Mouse (Mus musculus) forebrain, embryonic 11.5 days (tissue): ENCODE measurements around the gene Nrxn3. TPM values are rescaled to one million over a fixed set of nuclear protein-coding genes. Genes with fewer than 3 reads are reported as not detected.

Experiments used
- ATAC-seq: fragments of 200-750 bp; cut with Nextera tagmentation; replicated peaks from 2 replicates; pipeline ENCODE4 v1.8.0; 2017; ENCODE audit warnings: moderate TSS enrichment; ENCODE audit not compliant: low FRiP score
- DNase-seq: peaks from one replicate; pipeline ENCODE4 v3.0.0-alpha.2; 2017; ENCODE audit warnings: low spot score
- H3K27ac ChIP-seq: fragments of 300-500 bp; sonication (generic); 2 replicates; pipeline ENCODE4 v1.5.1; 2014; ENCODE audit warnings: low read depth, low read length
- H3K27me3 ChIP-seq: fragments of 300-500 bp; sonication (generic); 2 replicates; pipeline ENCODE4 v1.6.1; 2014; ENCODE audit warnings: mild to moderate bottlenecking, low read length, mixed read lengths; ENCODE audit not compliant: control insufficient read depth, insufficient read depth
- H3K36me3 ChIP-seq: fragments of 300-500 bp; sonication (generic); 2 replicates; pipeline ENCODE4 v1.6.1; 2014; ENCODE audit warnings: mild to moderate bottlenecking, low read length, moderate library complexity, mixed read lengths; ENCODE audit not compliant: control insufficient read depth, insufficient read depth
- H3K4me1 ChIP-seq: fragments of 300-500 bp; sonication (generic); replicated peaks from 2 replicates; pipeline ENCODE4 v1.6.1; 2014; ENCODE audit warnings: low read length, mixed read lengths; ENCODE audit not compliant: control insufficient read depth, insufficient read depth
- H3K4me2 ChIP-seq: fragments of 300-500 bp; sonication (generic); 2 replicates; pipeline ENCODE4 v1.6.1; 2014; ENCODE audit warnings: low read depth, mild to moderate bottlenecking, low read length, moderate library complexity, mixed read lengths; ENCODE audit not compliant: severe bottlenecking
- H3K4me3 ChIP-seq: fragments of 300-500 bp; sonication (generic); 2 replicates; pipeline ENCODE4 v1.5.1; 2014; ENCODE audit warnings: low read depth, low read length
- H3K9ac ChIP-seq: fragments of 300-500 bp; sonication (generic); 2 replicates; pipeline ENCODE4 v1.6.1; 2014; ENCODE audit warnings: low read length
- H3K9me3 ChIP-seq: fragments of 300-500 bp; sonication (generic); 2 replicates; pipeline ENCODE4 v1.6.1; 2016; ENCODE audit warnings: low read length, mixed read lengths; ENCODE audit not compliant: control insufficient read depth
- WGBS: fragments of 180-500 bp; shearing (Covaris S2); extraction: QIAGEN DNeasy Blood & Tissue Kit; methylation state at CpG from one replicate; pipeline ENCODE4 v1.1.7; 2014; 5-methylcytosine and 5-hydroxymethylcytosine counted together
- microRNA-seq: library from miRNA; unstranded; fragments of <30 nt; microRNA quantifications from one replicate; pipeline ENCODE4, GENCODE M21; 2016; ENCODE audit not compliant: insufficient number of aligned reads
- polyA plus RNA-seq: library from polyadenylated mRNA; unstranded; fragments of >200 nt; fragmentation: Nextera tagmentation; extraction: Ambion mirVana; gene quantifications from 2 replicates; pipeline ENCODE4 v1.2.1, GENCODE M21; 2014

Nrxn3 gene
- polyA plus RNA-seq, 1 experiment from 2014 or later = 38.4 TPM

- Histone ChIP-seq H3K4me1 (no peaks in the 10 kb centered on the region), H3K36me3 (no peaks in the 10 kb centered on the region), H3K4me3 (no peak overlapping the region), H3K9ac (no peak overlapping the region), H3K9me3 (no peaks in the 10 kb centered on the region), H3K27me3 (no peaks in the 10 kb centered on the region), H3K4me2 (no peak overlapping the region), H3K27ac (no peak overlapping the region)
- 89% methylated on average over 1 of the region's 1 CpGs for WGBS
- no peak for DNase-seq
- ATAC-seq = no peak
Observed at GRCm38 (mm10) chr12:90302671-90303070, 1580.0 kb downstream of the Nrxn3 start.

DNA sequence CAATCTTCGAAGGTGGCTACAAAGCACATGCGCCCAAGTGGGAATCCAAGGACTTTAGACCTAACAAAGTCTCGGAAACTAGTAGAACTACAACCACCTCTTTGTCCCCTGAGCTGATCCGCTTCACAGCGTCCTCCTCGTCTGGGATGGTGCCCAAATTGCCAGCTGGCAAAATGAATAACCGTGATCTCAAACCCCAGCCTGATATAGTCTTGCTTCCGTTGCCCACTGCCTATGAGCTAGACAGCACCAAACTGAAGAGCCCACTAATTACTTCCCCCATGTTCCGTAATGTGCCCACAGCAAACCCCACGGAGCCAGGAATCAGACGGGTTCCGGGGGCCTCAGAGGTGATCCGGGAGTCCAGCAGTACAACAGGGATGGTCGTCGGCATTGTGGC is 1609.1 kb downstream of the Nrxn3 start:
- H3K4me1 ChIP-seq = no peaks in the 10 kb centered on the region
- no peak overlapping the region for H3K27ac ChIP-seq
- DNase-seq (no peak), ATAC-seq (no peak)
- no peak overlapping the region for H3K4me3 ChIP-seq
- H3K9ac ChIP-seq = no peak overlapping the region
- H3K4me2 ChIP-seq = no peak overlapping the region
- H3K27me3 ChIP-seq = no peaks in the 10 kb centered on the region
- H3K9me3 ChIP-seq = no peaks in the 10 kb centered on the region
- WGBS = 92% methylated on average over 15 of the region's 15 CpGs
- no peaks in the 10 kb centered on the region for H3K36me3 ChIP-seq

DNA sequence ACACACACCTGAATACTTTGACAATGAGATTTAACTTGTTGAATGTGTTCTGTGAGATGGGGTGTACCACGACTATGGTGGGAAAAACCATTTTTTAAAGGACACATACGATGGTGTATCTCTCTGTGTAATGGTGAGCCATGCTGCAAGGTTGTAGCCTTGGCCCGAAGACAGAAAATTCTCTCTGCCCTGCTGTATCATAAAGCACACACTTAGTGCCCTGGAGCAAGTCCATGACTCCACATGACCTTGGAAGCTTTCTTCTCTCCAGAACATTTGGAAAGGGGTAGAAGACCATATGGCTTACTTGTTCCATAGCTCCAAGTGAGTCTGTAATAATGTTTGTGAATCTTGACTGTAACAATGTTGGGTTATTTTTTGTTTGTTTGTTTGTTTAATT is 1609.8 kb downstream of the Nrxn3 start:
- no peaks in the 10 kb centered on the region for H3K4me1 ChIP-seq
- 81% methylated on average over 3 of the region's 3 CpGs for WGBS
- H3K27me3 ChIP-seq = no peaks in the 10 kb centered on the region
- no peaks in the 10 kb centered on the region for H3K9me3 ChIP-seq
- H3K4me3 ChIP-seq = no peak overlapping the region
- ATAC-seq (no peak), DNase-seq (no peak)
- H3K27ac ChIP-seq = no peak overlapping the region
- H3K36me3 ChIP-seq = no peaks in the 10 kb centered on the region
- H3K9ac ChIP-seq = no peak overlapping the region
- H3K4me2 ChIP-seq = no peak overlapping the region

DNA sequence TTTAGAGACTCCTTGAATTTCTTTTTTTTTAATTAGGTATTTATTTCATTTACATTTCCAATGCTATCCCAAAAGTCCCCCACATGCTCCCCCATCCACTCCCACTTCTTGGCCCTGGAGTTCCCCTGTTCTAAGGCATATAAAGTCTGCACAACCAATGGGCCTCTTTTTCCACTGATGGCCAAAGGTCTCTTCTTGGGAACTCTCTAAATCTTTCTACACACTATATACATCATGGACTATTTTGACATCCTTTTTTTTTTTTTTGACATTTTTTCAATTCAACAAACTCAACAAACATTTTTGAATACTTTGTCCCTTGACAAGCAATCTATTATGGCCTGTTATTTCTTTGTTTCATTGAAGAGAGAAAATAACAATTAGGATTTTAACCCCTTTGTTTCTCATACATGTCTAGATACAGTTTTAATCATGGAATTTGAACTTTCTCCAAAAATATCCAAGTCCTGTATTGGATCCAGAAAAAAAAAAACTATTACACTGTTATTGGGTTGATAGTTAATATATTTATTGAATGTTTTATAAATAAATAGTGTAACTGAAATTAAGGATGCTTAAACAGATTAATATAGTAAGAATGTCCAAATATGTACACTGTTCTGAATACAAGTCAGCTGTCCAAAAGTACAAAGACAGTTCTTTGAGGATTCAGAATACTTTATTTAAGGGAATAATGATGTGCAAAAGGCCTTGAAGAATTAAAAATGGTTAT is 1615.0 kb downstream of the Nrxn3 start:
- Histone ChIP-seq H3K4me1 (no peaks in the 10 kb centered on the region), H3K9me3 (no peaks in the 10 kb centered on the region), H3K4me3 (no peak overlapping the region), H3K27ac (no peak overlapping the region), H3K4me2 (no peak overlapping the region), H3K9ac (no peak overlapping the region), H3K36me3 (no peaks in the 10 kb centered on the region), H3K27me3 (no peaks in the 10 kb centered on the region)
- DNase-seq (no peak), ATAC-seq (no peak)

DNA sequence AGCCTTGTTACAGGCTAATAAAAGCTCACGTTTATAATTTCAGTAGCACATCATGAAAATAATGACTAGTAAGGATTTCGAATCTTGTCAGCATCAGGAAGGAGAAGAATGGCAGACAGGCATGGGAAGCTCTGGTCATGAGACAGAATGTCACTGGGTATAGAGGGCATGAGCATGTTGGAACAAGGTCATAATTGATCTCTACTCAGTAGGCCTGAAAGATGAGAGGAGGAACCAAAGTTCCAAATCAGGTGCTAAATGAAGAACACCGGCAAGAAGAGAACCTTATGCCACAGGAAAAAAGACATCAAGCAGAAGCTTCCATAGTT is 1615.5 kb downstream of the Nrxn3 start:
- no peak for ATAC-seq
- H3K36me3 ChIP-seq = no peaks in the 10 kb centered on the region
- DNase-seq = no peak
- no peak overlapping the region for H3K4me2 ChIP-seq
- H3K9ac ChIP-seq = no peak overlapping the region
- no peak overlapping the region for H3K4me3 ChIP-seq
- WGBS = 90% methylated on average over 3 of the region's 3 CpGs
- no peaks in the 10 kb centered on the region for H3K4me1 ChIP-seq
- H3K9me3 ChIP-seq = no peaks in the 10 kb centered on the region
- H3K27me3 ChIP-seq = no peaks in the 10 kb centered on the region
- no peak overlapping the region for H3K27ac ChIP-seq

Small RNA genes within 50 kb of the gene (microRNA-seq; reads per million reads assigned to microRNA genes)
- gene Gm23989 = not detected
- not detected for gene Gm27313
